8 mouse cellular contexts compared by ENCODE assay signal in the genomic region with DNA sequence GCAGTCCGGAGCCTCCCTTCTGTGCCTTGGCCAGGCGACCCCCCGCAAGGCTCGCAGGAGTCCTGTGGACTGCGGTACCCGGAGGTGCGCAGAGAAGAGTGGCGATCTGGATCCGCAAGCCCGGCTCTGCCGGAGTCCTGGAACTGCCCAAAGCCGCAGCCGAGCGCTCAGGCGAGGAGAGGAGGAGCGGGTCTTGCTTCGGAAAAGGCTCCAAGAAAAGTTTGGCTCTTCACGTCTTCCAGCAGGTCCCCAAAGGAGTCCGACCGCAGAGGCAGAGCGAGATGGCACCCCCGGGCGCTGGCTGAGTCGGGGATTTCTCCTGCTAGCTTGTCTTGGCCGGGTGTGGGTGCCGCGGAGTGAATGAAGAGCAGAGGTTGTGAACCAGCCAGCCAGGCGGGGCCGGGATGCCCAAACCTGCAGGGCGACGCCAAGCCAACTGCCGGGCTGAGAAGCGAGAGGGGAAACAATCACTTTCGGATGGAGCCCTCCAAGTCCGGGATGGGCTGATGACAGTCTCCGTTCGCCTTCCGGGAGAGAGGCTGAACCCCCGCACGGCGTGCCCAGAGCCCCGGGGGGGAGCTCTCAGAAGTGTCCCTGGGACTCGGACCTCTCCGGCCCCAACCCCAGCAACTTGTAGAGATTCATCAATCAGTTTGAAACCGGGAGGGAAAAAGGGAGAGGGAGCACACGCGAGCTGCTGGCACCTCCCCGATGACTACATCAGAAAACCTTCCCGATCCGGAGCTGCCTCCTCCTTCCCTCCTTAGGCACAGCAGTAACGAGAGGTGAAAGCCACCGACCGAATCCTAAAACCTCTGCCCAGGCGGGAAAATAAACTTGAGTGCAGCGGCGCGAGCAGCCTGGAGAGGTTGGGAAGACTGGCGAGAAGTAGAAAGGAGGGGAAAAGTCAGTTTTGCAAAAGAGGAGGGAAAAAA. TPM values are rescaled to one million over a fixed set of nuclear protein-coding genes. Genes with fewer than 3 reads are reported as not detected.
DNase-seq lines count a peak whose midpoint lies in the region; ATAC-seq and TF ChIP-seq lines count a peak whose summit lies in the region.

No protein-coding gene starts in this region.

- no peaks in the 10 kb centered on the region for H3K36me3 ChIP-seq in embryonic facial prominence, embryonic 10.5 days (replicated peaks)
- no peaks in the 10 kb centered on the region for H3K36me3 ChIP-seq in heart, adult 2 months (ENCODE audit: control insufficient read depth, insufficient read depth, low read length)
- no peaks in the 10 kb centered on the region for H3K36me3 ChIP-seq in limb, embryonic 13.5 days
- H3K36me3 ChIP-seq in midbrain, embryonic 14.5 days (ENCODE audit: control insufficient read depth, insufficient read depth, low read length), result no peaks in the 10 kb centered on the region

- DNase-seq in layer of hippocampus, adult 11-12 months (ENCODE audit: low spot score), result peak; percentile 20
- no peak for DNase-seq in layer of hippocampus, adult 9-10 months (ENCODE audit: low spot score)
- DNase-seq in embryonic facial prominence, embryonic 10.5 days (ENCODE audit: low spot score), result peak; percentile 76
- DNase-seq in heart, adult 2 months, result peak; percentile 71 to 75
- peak; percentile 60 for DNase-seq in kidney, adult 18-20 months
- DNase-seq in midbrain, embryonic 14.5 days, result peak; percentile 81
- DNase-seq in spleen, postnatal 36 days (ENCODE audit: low spot score in 2 of 2), result peak; percentile 31

- peak overlapping the region; percentile 88 for H3K4me3 ChIP-seq in embryonic facial prominence, embryonic 10.5 days
- H3K4me3 ChIP-seq in heart, adult 2 months, result peak overlapping the region; percentile 63
- peak overlapping the region; percentile 91 for H3K4me3 ChIP-seq in limb, embryonic 13.5 days
- H3K4me3 ChIP-seq in midbrain, embryonic 14.5 days (replicated peaks; ENCODE audit: low read depth, low read length), result peak overlapping the region; percentile 60

- TF ChIP-seq EP300 in heart, adult 2 months (IDR thresholded peaks at IDR 0.05; ENCODE audit: insufficient read depth, low read depth, low read length), result no peak

- WGBS in embryonic facial prominence, embryonic 10.5 days, result under 1% methylated on average over 58 of the region's 58 CpGs
- under 1% methylated on average over 58 of the region's 58 CpGs for WGBS in heart, adult 2 months
- WGBS in limb, embryonic 13.5 days, result under 1% methylated on average over 58 of the region's 58 CpGs
- under 1% methylated on average over 58 of the region's 58 CpGs for WGBS in midbrain, embryonic 14.5 days

- ATAC-seq in limb, embryonic 13.5 days (ENCODE audit: low FRiP score, low read depth), result peak; percentile 20; the same call in 1 of the 2 replicates
- peak; percentile 7; the same call in 1 of the 2 replicates for ATAC-seq in midbrain, embryonic 14.5 days (ENCODE audit: low FRiP score, low TSS enrichment)

- intact Hi-C loops in heart, adult 2 months (cut with DNase I), result loop anchor here (2.0 to 10.0 kb wide), 5 partner anchors 100 to 707 kb away; no protein-coding TSS in a partner anchor

- peak overlapping the region; percentile 97 for H3K4me2 ChIP-seq in limb, embryonic 13.5 days (replicated peaks)
- H3K4me2 ChIP-seq in midbrain, embryonic 14.5 days (ENCODE audit: low read length), result peak overlapping the region; percentile 98

- peak overlapping the region; percentile 70 for H3K9ac ChIP-seq in heart, adult 2 months (ENCODE audit: low read depth, low read length)
- H3K9ac ChIP-seq in limb, embryonic 13.5 days, result peak overlapping the region; percentile 97
- peak overlapping the region; percentile 98 for H3K9ac ChIP-seq in midbrain, embryonic 14.5 days (replicated peaks; ENCODE audit: low read length)

- H3K79me2 ChIP-seq in heart, adult 2 months (replicated peaks; ENCODE audit: control insufficient read depth, insufficient read depth, low read length), result no peaks in the 10 kb centered on the region

- H3K27me3 ChIP-seq in embryonic facial prominence, embryonic 10.5 days (replicated peaks; ENCODE audit: low read depth, poor library complexity, severe bottlenecking), result no peaks in the 10 kb centered on the region
- H3K27me3 ChIP-seq in heart, adult 2 months (ENCODE audit: control insufficient read depth, insufficient read depth, low read length), result no peaks in the 10 kb centered on the region
- no peaks in the 10 kb centered on the region for H3K27me3 ChIP-seq in limb, embryonic 13.5 days
- no peaks in the 10 kb centered on the region for H3K27me3 ChIP-seq in midbrain, embryonic 14.5 days (ENCODE audit: control insufficient read depth, insufficient read depth, low read length)

- H3K9me3 ChIP-seq in embryonic facial prominence, embryonic 10.5 days, result no peaks in the 10 kb centered on the region
- no peaks in the 10 kb centered on the region for H3K9me3 ChIP-seq in limb, embryonic 13.5 days
- no peaks in the 10 kb centered on the region for H3K9me3 ChIP-seq in midbrain, embryonic 14.5 days (ENCODE audit: control insufficient read depth, low read length)

- TF ChIP-seq CTCF in heart, adult 2 months (IDR thresholded peaks at IDR 0.05), result no peak

- H3K4me1 ChIP-seq in embryonic facial prominence, embryonic 10.5 days, result peaks cover 23% of the 10 kb centered on the region
- no peaks in the 10 kb centered on the region; the same call in 1 of the 2 replicates for H3K4me1 ChIP-seq in heart, adult 2 months (ENCODE audit: control insufficient read depth, insufficient read depth, low read length)
- peaks cover 8% of the 10 kb centered on the region for H3K4me1 ChIP-seq in limb, embryonic 13.5 days
- H3K4me1 ChIP-seq in midbrain, embryonic 14.5 days (ENCODE audit: control insufficient read depth, insufficient read depth, low read length), result no peaks in the 10 kb centered on the region

- TF ChIP-seq POLR2A in heart, adult 2 months (IDR thresholded peaks at IDR 0.05; ENCODE audit: insufficient read depth, low read depth, low read length), result no peak

- H3K27ac ChIP-seq in embryonic facial prominence, embryonic 10.5 days (replicated peaks), result peak overlapping the region; percentile 98
- H3K27ac ChIP-seq in heart, adult 2 months, result peak overlapping the region; percentile 77
- H3K27ac ChIP-seq in limb, embryonic 13.5 days, result peak overlapping the region; percentile 96
- H3K27ac ChIP-seq in midbrain, embryonic 14.5 days (replicated peaks; ENCODE audit: low read depth, low read length), result peak overlapping the region; percentile 94

RNA-seq across cellular contexts. Expression of a gene that starts 0.9 kb away (rescaled TPM):
- 56.9 and 61.8 TPM in 2 replicates for polyA plus RNA-seq in embryonic facial prominence, embryonic 10.5 days (2016; fragmentation: Nextera tagmentation; extraction: Ambion mirVana)
- total RNA-seq in heart, adult 2 months (2021), result 10 to 100 TPM; 17.5 to 24.0 TPM
- polyA plus RNA-seq in heart, adult 2 months (2012; rRNA removed), result 3.9 and 5.2 TPM in 2 replicates
- polyA plus RNA-seq in limb, embryonic 13.5 days (2015; fragmentation: Nextera tagmentation; extraction: Ambion mirVana), result 75.1 and 76.2 TPM in 2 replicates
- 53.0 and 90.8 TPM in 2 replicates for polyA plus RNA-seq in midbrain, embryonic 14.5 days (2014; fragmentation: Nextera tagmentation; extraction: Ambion mirVana)
